9 mouse cellular contexts compared by ENCODE assay signal in genomic region chr2:117210416-117211085, GRCm38 (mm10). TPM values are rescaled to one million over a fixed set of nuclear protein-coding genes. Genes with fewer than 3 reads are reported as not detected.
DNase-seq lines count a peak whose midpoint lies in the region; ATAC-seq lines count a peak whose summit lies in the region.
"Had no signal": no experiment of that assay in that cellular context is flagged by ENCODE, and none has a peak within 500 bp of the region (broad histone marks: within the 10 kb centered on the region; RNA-seq: fewer than 3 reads in every experiment).

No protein-coding gene starts in this region.

- intact Hi-C loops in gastrocnemius, postnatal 14 days (cut with DNase I; ENCODE audit: low total_unique reads) = no loop called here
- intact Hi-C loops in left cerebral cortex, postnatal 36 days (cut with DNase I) = no loop called here

- no peaks in the 10 kb centered on the region for H3K9me3 ChIP-seq in forebrain, embryonic 14.5 days (replicated peaks; ENCODE audit: control insufficient read depth, low read length)
- H3K9me3 ChIP-seq in liver, embryonic 13.5 days (replicated peaks) = no peaks in the 10 kb centered on the region

- peaks cover 7% of the 10 kb centered on the region for H3K4me1 ChIP-seq in forebrain, embryonic 14.5 days (ENCODE audit: control insufficient read depth, insufficient read depth, low read length)
- no peaks in the 10 kb centered on the region for H3K4me1 ChIP-seq in liver, embryonic 13.5 days (replicated peaks)

- no peak overlapping the region for H3K4me3 ChIP-seq in forebrain, embryonic 14.5 days (ENCODE audit: low read depth, low read length)
- no peak overlapping the region for H3K4me3 ChIP-seq in liver, embryonic 13.5 days (replicated peaks)

- DNase-seq in gastrocnemius, postnatal 14 days = peak; percentile 25
- DNase-seq in gastrocnemius, postnatal 4 days (ENCODE audit: low spot score in 2 of 2) = no peak
- DNase-seq in forebrain, embryonic 14.5 days (ENCODE audit: low spot score) = peak; percentile 75
- DNase-seq in hindlimb bud, embryonic 11.5 days (ENCODE audit: extremely low spot score, low read depth, low spot score) = peak; percentile 22
- DNase-seq in liver, embryonic 13.5 days = no peak
- DNase-seq in retina, embryonic 14.5 days (ENCODE audit: low spot score) = peak; percentile 71
- DNase-seq in left cerebral cortex, postnatal 36 days (ENCODE audit: low spot score in 2 of 2) = no peak
- no peak for DNase-seq in left cerebral cortex, adult 18-20 months (ENCODE audit: low spot score in 2 of 2)

- no peaks in the 10 kb centered on the region for H3K27me3 ChIP-seq in forebrain, embryonic 14.5 days (replicated peaks; ENCODE audit: control insufficient read depth, insufficient read depth, low read length)
- H3K27me3 ChIP-seq in liver, embryonic 13.5 days = no peaks in the 10 kb centered on the region
- H3K27me3 ChIP-seq: CH12.LX had no signal

- peak; percentile 94 for ATAC-seq in forebrain, embryonic 14.5 days
- peak; percentile 80 for ATAC-seq in liver, embryonic 13.5 days (ENCODE audit: low read depth)

- H3K9ac ChIP-seq in forebrain, embryonic 14.5 days (ENCODE audit: low read length) = peak overlapping the region; percentile 17; the same call in 1 of the 2 replicates
- H3K9ac ChIP-seq in liver, embryonic 13.5 days = no peak overlapping the region

- peak overlapping the region; percentile 33 for H3K4me2 ChIP-seq in forebrain, embryonic 14.5 days (ENCODE audit: low read length)
- peak overlapping the region; percentile 21; the same call in 1 of the 2 replicates for H3K4me2 ChIP-seq in liver, embryonic 13.5 days

- no peaks in the 10 kb centered on the region for H3K36me3 ChIP-seq in forebrain, embryonic 14.5 days (ENCODE audit: control insufficient read depth, insufficient read depth, low read length)
- no peaks in the 10 kb centered on the region for H3K36me3 ChIP-seq in liver, embryonic 13.5 days

- no peak overlapping the region for H3K27ac ChIP-seq in forebrain, embryonic 14.5 days (ENCODE audit: low read depth, low read length)
- H3K27ac ChIP-seq in liver, embryonic 13.5 days = no peak overlapping the region

- WGBS in forebrain, embryonic 14.5 days = 2% methylated on average over 6 of the region's 6 CpGs
- WGBS in liver, embryonic 13.5 days (ENCODE audit: insufficient replicate concordance) = 16% methylated on average over 6 of the region's 6 CpGs

RNA-seq across cellular contexts. Expression of gene Fam98b, which starts 39.0 kb away (rescaled TPM):
- total RNA-seq in gastrocnemius, postnatal 14 days (2021) = 10 to 100 TPM; 16.0 to 19.5 TPM
- total RNA-seq in gastrocnemius, postnatal 4 days (2021) = 10 to 100 TPM; 29.7 to 32.1 TPM
- polyA plus RNA-seq in forebrain, embryonic 14.5 days (2014; fragmentation: Nextera tagmentation; extraction: Ambion mirVana) = 10.3 and 10.8 TPM in 2 replicates
- 5.4 and 5.6 TPM in 2 replicates for polyA plus RNA-seq in liver, embryonic 13.5 days (2015; fragmentation: Nextera tagmentation; extraction: Ambion mirVana)
- 10 to 100 TPM; 45.2 to 52.4 TPM for total RNA-seq in left cerebral cortex, postnatal 36 days (2021)
- total RNA-seq in left cerebral cortex, adult 18-20 months (2021) = 10 to 100 TPM; 48.6 to 50.0 TPM

Comparison
In these comparisons a context has a peak if more than half of its experiments do, and no peak if none do; other contexts are left out.
1. DNase-seq: peak in gastrocnemius, postnatal 14 days (single experiment), forebrain, embryonic 14.5 days (single experiment), hindlimb bud, embryonic 11.5 days (single experiment) and retina, embryonic 14.5 days (single experiment); none in gastrocnemius, postnatal 4 days (0 of 2), liver, embryonic 13.5 days (single experiment), left cerebral cortex, postnatal 36 days (0 of 2) and left cerebral cortex, adult 18-20 months (0 of 2).